Mouse (Mus musculus) G1E (cell line): ENCODE measurements at regions not wholly inside any gene's neighbourhood (a gene's known extent, or its start where the extent isn't known, plus 50 kb on each side); places are given as distances from the start of the nearest gene placed in this dataset.

Experiments used
- ATAC-seq: 2 replicates; pipeline ENCODE4 v1.8.0; 2016; ENCODE audit warnings: mild to moderate bottlenecking; ENCODE audit not compliant: insufficient number of reproducible peaks, poor library complexity, low FRiP score, severe bottlenecking; ENCODE audit errors: extremely low read depth
- DNase-seq: peaks from one replicate; pipeline ENCODE4 v3.0.0; 2012; ENCODE audit warnings: low spot score
- H3K27me3 ChIP-seq: 2 replicates; pipeline ENCODE4 v1.6.1; 2012; ENCODE audit warnings: mild to moderate bottlenecking, low read length, inconsistent platforms; ENCODE audit not compliant: insufficient read depth
- H3K36me3 ChIP-seq: replicated peaks from 2 replicates; pipeline ENCODE3; 2012; ENCODE audit warnings: mild to moderate bottlenecking, inconsistent platforms
- H3K4me1 ChIP-seq: 2 replicates; pipeline ENCODE4 v1.6.1; 2012; ENCODE audit warnings: low read depth, low read length, inconsistent platforms, mixed read lengths; ENCODE audit not compliant: insufficient read depth
- H3K4me3 ChIP-seq: 2 replicates; pipeline ENCODE4 v1.5.1; 2012; ENCODE audit warnings: low read depth, mild to moderate bottlenecking, inconsistent platforms, low read length, moderate library complexity, mixed read lengths
- H3K9me3 ChIP-seq: replicated peaks from 2 replicates; pipeline ENCODE4 v1.6.1; 2012; ENCODE audit warnings: inconsistent platforms
- CTCF ChIP-seq: IDR thresholded peaks from 2 replicates; pipeline ENCODE4 v1.5.1; 2012; ENCODE audit warnings: low read depth, low read length, inconsistent platforms, mixed read lengths
- GATA1 ChIP-seq: IDR thresholded peaks from 2 replicates; pipeline ENCODE4 v1.6.1; 2012; ENCODE audit warnings: borderline replicate concordance, low read length, inconsistent platforms, mixed read lengths
- GATA2 ChIP-seq: IDR thresholded peaks from 2 replicates; pipeline ENCODE4 v1.6.1; 2012; ENCODE audit warnings: low read depth, low read length, inconsistent platforms, borderline replicate concordance
- POLR2AphosphoS5 ChIP-seq: IDR thresholded peaks from 2 replicates; pipeline ENCODE4 v1.6.1; 2012; ENCODE audit warnings: low read depth, low read length, inconsistent platforms; ENCODE audit not compliant: insufficient replicate concordance
- TAL1 ChIP-seq: conservative IDR thresholded peaks from 2 replicates; pipeline ENCODE4 v1.6.1; 2012; ENCODE audit warnings: low read depth, low read length, inconsistent platforms, mixed read lengths

DNA sequence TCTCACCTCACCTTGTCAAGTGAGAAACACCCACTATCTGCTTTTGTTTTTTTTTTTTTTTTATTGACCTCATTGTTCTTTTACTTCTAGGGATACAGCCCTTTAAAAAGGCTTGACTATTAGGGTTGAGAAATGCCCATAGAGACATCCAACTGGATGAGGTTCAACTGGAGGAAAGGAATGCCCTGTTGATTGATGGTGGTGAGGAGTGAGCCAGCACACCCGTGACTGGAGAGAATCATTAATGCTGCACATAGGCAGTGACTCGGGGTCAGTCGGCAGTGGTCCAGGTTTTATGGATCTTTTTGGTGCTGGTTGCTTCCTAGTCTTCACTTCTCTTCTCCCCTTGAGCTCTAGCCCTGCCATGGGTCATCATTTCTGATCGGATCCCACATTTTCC, 82.9 kb upstream of the Cryz start:
- Histone ChIP-seq H3K4me1 (no peaks in the 10 kb centered on the region), H3K4me3 (no peak overlapping the region), H3K9me3 (peaks cover 30% of the 10 kb centered on the region), H3K27me3 (no peaks in the 10 kb centered on the region), H3K36me3 (no peaks in the 10 kb centered on the region)
- ATAC-seq (no peak), DNase-seq (no peak)
- no peak for TF ChIP-seq CTCF
- no peak for TF ChIP-seq GATA2

DNA sequence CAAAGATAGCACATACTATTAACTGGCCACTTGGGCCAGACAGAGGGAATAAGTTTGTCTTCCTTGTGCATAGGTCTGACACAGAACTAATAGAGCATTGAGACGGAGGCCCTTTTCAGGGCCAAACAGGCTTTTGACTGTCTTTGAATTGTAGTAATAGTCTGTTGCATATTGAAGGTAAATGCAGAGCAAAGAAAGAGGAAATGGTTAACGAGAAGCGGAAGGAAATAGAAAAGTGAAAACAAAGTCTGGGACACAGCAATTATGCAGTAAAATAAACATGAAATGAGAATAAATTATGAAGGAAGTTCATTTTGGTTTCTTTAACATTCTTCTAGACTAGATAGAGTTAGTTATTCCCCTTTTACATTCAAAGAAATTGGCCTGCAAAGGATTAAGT, 86.4 kb upstream of the Cryz start:
- DNase-seq = no peak
- Histone ChIP-seq H3K36me3 (no peaks in the 10 kb centered on the region), H3K27me3 (no peaks in the 10 kb centered on the region), H3K9me3 (peaks cover 38% of the 10 kb centered on the region), H3K4me3 (no peak overlapping the region), H3K4me1 (no peaks in the 10 kb centered on the region)
- TF ChIP-seq GATA2 (no peak), POLR2AphosphoS5 (no peak), GATA1 (no peak)
- no peak for ATAC-seq

DNA sequence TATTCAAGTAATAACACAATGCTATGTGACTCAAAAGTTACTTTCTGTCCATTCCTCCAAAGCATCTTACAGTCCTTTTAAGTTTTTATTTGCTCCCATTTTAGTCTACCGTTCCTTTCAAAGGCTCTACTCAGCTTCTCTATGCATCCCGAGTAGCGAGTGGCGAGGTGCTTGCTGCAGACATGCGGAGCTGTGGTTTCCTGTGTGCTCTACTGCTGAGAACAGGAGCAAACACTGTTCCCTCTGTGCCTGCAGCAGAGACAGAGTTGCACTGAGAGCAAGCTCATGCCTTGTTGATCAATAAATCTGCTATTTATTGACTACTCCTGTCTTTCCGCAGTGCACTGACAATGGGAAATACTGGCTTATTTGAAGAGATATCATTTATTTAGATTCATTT, 87.1 kb upstream of the Cryz start:
- H3K4me3 ChIP-seq = no peak overlapping the region
- TF ChIP-seq TAL1 (no peak), GATA1 (no peak), GATA2 (no peak), CTCF (no peak), POLR2AphosphoS5 (no peak)

DNA sequence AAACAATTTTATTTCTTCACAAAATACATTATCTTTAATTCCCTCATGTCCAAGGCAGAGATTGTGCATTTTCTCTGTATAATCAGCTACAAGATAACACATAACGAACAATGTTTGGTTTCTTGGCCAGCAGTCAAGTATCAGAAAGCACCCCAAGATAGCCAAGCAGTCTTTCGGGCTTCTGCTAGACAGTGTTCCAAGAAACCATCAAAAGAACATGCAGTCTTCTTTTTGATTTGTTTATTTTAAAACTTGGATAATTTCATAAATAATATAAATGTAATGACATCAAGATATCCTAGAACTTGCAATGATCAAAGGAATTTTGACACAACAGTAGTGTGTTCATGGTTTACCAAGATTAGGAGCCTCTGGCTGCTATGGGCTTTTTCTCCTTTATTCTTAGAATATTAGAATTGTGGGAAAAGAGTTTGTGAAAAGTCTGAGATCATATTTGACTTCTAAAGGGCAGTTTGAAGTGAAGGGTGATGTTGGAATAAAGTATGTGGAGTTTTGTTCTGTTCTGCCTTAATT, 103.1 kb upstream of the Cryz start:
- Histone ChIP-seq H3K36me3 (no peaks in the 10 kb centered on the region), H3K4me1 (no peaks in the 10 kb centered on the region), H3K4me3 (no peak overlapping the region), H3K9me3 (peaks cover 11% of the 10 kb centered on the region), H3K27me3 (no peaks in the 10 kb centered on the region)
- no peak for TF ChIP-seq TAL1
- no peak for TF ChIP-seq POLR2AphosphoS5
- TF ChIP-seq GATA2 = no peak
- TF ChIP-seq GATA1 = no peak
- no peak for TF ChIP-seq CTCF
- ATAC-seq (no peak), DNase-seq (no peak)

More for the DNA sequence above, 87.1 kb upstream of the Cryz start:
- Histone ChIP-seq H3K27me3 (no peaks in the 10 kb centered on the region), H3K9me3 (peaks cover 34% of the 10 kb centered on the region), H3K4me1 (no peaks in the 10 kb centered on the region), H3K36me3 (no peaks in the 10 kb centered on the region)
- no peak for DNase-seq
- no peak for ATAC-seq

DNA sequence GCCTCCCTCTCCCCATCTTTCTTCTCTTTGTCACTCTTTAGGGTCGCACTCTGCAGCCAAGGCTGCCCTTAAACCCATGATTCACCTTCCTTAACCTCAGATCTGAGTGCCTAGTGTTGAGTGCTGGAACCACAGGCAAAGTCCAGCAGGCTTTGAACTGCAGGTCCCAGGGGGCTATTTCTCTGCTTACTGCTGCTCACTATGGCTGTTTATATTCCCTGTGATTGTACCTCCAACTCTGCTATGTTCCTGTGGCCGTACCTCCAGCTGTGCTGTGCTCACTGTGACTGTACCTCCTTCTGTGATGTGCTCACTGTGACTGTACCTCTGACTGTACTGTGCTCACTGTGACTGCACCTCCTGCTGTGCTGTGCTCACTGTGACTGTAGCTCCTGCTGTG, 124.1 kb upstream of the Cryz start:
- TF ChIP-seq GATA1 = no peak
- no peak for TF ChIP-seq GATA2
- no peak for TF ChIP-seq TAL1
- TF ChIP-seq POLR2AphosphoS5 = no peak
- no peak for TF ChIP-seq CTCF
- ATAC-seq (no peak), DNase-seq (no peak)
- H3K27me3 ChIP-seq = no peaks in the 10 kb centered on the region
- H3K4me1 ChIP-seq = no peaks in the 10 kb centered on the region
- H3K4me3 ChIP-seq = no peak overlapping the region
- peaks cover 24% of the 10 kb centered on the region for H3K9me3 ChIP-seq
- H3K36me3 ChIP-seq = no peaks in the 10 kb centered on the region

DNA sequence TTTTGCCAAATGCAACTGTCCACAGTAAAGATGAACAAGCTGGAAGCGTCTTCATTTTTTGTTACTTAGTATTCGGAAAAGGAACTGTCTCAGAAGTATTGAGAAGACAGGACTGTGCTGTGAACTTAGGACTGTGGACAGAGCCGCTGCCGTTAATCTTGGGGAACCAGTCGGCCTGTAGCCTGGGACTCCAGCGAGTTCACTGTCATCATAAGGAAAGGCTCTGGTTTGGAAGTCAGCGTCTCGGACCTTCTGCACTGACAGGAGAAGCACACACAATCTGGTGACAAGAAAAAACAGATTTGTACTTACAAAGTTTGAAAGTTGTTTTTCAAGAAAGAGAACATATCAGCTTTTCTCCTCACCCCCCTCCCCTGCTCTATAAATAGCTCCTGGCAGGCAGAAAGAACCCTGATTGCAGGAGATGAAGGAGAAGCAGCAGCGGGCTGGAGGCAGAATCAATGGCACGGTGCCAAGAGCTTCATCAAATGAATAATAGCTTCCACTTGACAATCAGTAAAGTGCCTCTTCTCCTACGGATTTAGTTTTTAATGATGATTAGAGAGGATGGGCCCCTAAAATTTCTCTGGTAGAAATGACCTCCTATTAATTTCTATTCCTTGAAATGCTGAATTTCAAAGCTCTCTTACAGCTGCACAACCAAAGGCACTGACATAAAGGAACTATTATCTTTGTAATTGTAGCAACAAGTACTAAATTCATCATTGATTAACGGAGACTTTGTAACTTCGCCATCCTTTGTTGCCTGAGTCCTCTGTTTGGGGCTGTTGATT, 128.7 kb upstream of the Cryz start:
- no peak for TF ChIP-seq GATA2
- TF ChIP-seq POLR2AphosphoS5 = no peak
- TF ChIP-seq CTCF = no peak
- TF ChIP-seq TAL1 = no peak
- TF ChIP-seq GATA1 = no peak
- no peak for ATAC-seq
- H3K27me3 ChIP-seq = no peaks in the 10 kb centered on the region

More for the DNA sequence above, 128.7 kb upstream of the Cryz start:
- no peak for DNase-seq
- no peaks in the 10 kb centered on the region for H3K4me1 ChIP-seq
- no peaks in the 10 kb centered on the region for H3K36me3 ChIP-seq
- H3K9me3 ChIP-seq = peaks cover 29% of the 10 kb centered on the region
- H3K4me3 ChIP-seq = no peak overlapping the region
